Mouse (Mus musculus) induced T-regulatory cell, adult 2 months (primary cell): ENCODE data around the gene Atf6b.

ENCODE experiments used
- DNase-seq: peaks from one replicate; pipeline ENCODE4 v3.0.0-alpha.2; 2012; ENCODE audit warnings: low read depth

Gene Atf6b

GRCm38 (mm10) chr17:34627093-34627942, 19.6 kb upstream of the Atf6b start:
- peak; percentile 86 for DNase-seq

- DNase-seq, result peak; percentile 62
Measured at GRCm38 (mm10) chr17:34627943-34628643, 18.9 kb upstream of the Atf6b start, which contains the start of gene Ppt2. Ppt2 (minus strand) TSS chr17:34628510.

- DNase-seq, result no peak
Measured at GRCm38 (mm10) chr17:34628644-34628967, 18.3 kb upstream of the Atf6b start.

- peak; percentile 37 for DNase-seq
Measured at GRCm38 (mm10) chr17:34629221-34629751, 17.7 kb upstream of the Atf6b start, which contains the start of gene Prrt1. Prrt1 (plus strand) TSS chr17:34629533.

- DNase-seq, result peak; percentile 79
Measured at GRCm38 (mm10) chr17:34629796-34630603, 16.9 kb upstream of the Atf6b start.

- DNase-seq, result peak; percentile 45
Measured at GRCm38 (mm10) chr17:34630761-34631301, 16.1 kb upstream of the Atf6b start.

GRCm38 (mm10) chr17:34631647-34632046, 15.3 kb upstream of the Atf6b start:
- no peak for DNase-seq

GRCm38 (mm10) chr17:34632261-34632691, 14.7 kb upstream of the Atf6b start:
- peak; percentile 81 for DNase-seq

- no peak for DNase-seq
Measured at GRCm38 (mm10) chr17:34635671-34636070, 11.3 kb upstream of the Atf6b start.

GRCm38 (mm10) chr17:34637459-34637858, 9.5 kb upstream of the Atf6b start:
- DNase-seq, result no peak

- DNase-seq, result no peak
Measured at GRCm38 (mm10) chr17:34639461-34640255, 7.3 kb upstream of the Atf6b start.

- DNase-seq, result no peak
Measured at GRCm38 (mm10) chr17:34640778-34641601, 6.0 kb upstream of the Atf6b start.

- no peak for DNase-seq
Measured at GRCm38 (mm10) chr17:34641945-34642344, 5.0 kb upstream of the Atf6b start.

GRCm38 (mm10) chr17:34643379-34643778, 3.6 kb upstream of the Atf6b start:
- DNase-seq, result no peak

- DNase-seq, result no peak
Measured at GRCm38 (mm10) chr17:34643944-34644343, 3.0 kb upstream of the Atf6b start.

GRCm38 (mm10) chr17:34644608-34645007, 2.3 kb upstream of the Atf6b start, which contains the start of gene Fkbpl:
Fkbpl (plus strand) TSS chr17:34644764.
- DNase-seq, result peak; percentile 99

GRCm38 (mm10) chr17:34645256-34645829, 1.6 kb upstream of the Atf6b start:
- peak; percentile 28 for DNase-seq

GRCm38 (mm10) chr17:34645831-34646511, 975 bp upstream of the Atf6b start:
- peak; percentile 32 for DNase-seq
